Mouse (Mus musculus) right cerebral cortex, adult 2 months (tissue): Measurements from ENCODE around the gene Aacs.

Experiments
- DNase-seq, 2 experiments: peaks; one replicate each; pipeline ENCODE4 v3.0.0; 2021 to 2022; ENCODE audit warnings: low spot score in 2 of 2

Gene Aacs

DNA sequence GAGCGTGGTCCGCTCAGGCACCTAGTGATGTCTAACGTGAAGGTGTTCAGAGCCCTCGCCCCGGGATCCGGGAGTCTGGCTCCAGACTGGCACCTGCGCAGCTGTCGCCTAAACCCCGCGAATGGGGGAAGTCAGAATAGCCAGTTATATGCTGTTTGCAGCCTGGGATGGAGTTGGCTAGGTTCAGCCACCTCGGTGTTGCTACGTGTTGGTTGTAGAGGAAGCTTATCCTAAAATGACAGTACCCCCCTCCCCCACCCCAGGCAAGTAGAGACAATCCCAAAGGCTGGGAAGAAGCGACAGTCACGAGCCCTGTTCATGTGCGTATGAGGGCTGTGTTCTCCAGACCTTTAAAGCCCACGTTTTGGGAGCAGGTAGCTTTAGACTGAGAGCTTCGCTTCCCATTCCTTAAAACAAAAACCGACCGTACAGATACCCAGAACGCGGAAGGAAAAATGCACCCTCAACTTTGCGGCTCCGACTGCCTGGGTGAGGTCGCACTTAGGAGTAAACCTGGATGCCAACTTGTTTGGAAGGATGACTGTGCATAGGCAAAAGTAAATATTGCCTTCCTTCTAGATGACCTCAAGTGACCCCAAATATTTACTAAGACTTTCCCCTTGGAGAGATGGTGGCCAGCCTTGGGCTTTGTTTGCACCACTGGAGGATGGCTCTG is 57.7 kb downstream of the Aacs start:
- DNase-seq, result peak; percentile 63 to 73

- DNase-seq, result peak in 1 of 2 experiments; percentile 57
Measured at GRCm38 (mm10) chr5:125534168-125534610, 58.6 kb downstream of the Aacs start.

DNA sequence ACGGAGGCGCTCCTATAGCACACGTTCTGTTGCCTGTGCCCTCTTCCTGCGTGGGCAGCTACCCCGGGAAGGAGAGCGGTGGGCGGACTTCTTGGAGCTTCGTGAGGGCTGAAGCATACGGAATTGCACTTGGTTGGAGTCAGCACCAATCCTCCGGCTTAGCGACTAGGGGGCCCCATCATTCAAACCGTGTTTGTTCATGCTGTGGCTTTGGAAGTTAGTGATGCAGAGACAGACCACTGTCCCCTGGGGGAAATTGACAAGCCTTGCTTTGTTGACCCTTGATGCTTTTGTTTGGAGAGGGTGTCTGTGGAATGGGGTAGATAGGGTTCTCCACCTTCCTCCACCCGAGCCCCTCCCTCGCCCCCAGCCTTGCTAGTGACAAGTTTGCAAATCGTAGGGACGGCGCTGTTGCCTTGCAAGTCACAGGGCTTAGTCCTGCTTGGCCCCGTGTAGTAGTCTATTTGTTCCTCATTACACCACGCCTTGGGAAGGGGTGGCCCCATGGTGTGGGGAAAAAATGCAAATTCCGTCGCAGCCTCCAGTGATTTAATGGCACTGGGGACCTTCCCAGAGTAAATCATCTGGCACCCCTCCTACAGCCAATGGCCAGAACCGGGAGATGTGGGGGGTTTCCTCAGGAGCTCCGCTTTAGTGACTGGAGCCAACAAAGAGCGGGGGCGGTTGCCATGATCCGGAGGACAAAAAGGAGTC is 59.2 kb downstream of the Aacs start:
- DNase-seq, result peak; percentile 83 to 85

GRCm38 (mm10) chr5:125545090-125545489 is 69.5 kb downstream of the Aacs start:
- DNase-seq, result no peak

- no peak for DNase-seq
Measured at GRCm38 (mm10) chr5:125546293-125546692, 70.7 kb downstream of the Aacs start.

DNA sequence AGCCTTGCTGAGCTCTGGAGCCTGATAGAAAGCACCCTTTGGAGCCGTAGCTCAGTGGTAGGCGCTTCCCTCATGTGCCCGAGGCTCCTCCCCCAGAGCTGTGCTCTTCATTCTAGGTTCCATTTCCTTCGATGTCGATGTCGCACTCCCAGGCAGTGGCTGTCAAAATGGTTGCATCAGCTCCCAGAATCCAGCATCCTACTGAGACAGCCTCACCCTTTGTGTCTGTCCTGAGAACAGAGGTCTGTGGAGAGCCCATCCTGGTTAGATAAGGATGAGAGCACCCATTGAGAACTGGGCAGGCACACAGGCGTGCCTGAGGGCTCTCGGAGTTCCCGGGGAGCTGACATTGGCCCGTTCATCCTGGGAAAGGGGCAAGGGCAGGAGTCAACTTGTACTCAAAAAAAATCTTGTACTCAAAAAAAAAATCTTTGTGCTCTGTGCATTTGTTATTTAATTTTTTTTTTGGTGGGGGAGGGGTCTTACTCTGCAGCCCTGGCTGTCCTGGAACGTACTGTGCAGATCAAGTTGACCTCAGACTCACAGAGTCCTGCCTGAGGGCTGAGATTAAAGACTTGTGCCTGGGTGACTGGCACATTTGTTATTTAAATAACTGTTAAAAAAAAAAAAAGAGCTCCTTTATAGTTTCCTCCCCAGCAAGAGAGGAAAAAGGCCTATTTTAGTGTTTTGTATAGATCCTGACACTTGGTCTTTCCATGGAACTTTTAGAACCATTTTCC is 74.3 kb downstream of the Aacs start:
- DNase-seq, result no peak

DNA sequence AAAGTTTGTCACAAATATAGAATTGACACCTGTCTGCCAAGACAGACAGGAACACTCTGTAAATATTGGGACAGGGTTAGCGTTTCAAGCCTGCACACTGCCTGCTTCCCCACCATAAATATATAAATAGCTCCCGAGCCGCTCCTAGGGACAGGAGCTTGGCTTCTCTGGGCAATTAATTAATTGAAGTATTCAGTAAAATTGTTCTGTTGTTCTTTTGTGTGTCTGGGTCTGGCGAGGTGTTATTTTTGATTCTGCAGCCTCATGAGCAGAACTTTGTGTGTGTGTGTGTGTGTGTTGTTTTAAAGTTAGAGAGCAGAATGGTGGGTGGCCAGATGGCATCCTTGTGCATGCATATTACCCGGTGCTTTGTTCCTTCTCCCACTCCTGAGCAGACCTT is 80.1 kb downstream of the Aacs start:
- no peak for DNase-seq

DNA sequence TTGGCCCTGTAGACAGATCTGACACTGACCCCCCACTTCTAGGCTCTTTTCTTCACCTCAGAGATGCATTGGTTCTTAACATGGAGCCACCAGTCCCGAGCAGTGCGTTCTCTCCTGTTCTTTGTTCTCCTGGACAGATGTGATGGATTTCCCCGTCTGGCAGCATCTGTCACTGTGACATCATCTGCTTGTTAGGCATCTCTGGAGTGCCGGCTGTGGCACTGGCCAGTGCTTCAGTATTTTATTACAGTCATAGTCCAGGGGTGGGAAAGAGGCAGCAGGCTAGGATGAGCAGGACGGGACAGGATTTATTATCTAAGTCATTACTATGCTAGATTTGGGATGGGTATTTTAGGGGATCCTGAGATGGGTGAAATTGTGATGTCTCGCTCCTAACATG is 87.9 kb downstream of the Aacs start:
- no peak for DNase-seq

DNA sequence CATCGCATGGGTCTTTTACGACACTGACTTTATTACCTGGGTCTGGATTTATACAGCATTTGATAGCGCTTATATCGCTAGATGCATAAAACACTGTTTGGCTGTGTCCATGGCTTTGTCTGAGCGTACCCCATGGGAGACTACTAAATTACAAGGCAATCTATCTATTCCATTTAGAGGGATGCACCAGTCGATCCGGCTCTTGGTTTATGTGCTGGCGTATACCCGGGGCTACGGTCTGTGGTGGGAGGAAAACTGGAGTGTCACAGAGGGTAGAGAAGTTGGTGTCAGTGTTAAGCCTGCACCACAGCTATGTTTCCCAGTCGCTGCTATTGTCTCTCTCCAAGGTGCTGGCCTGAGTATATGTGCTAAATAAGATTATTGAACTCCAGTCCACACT is 90.1 kb downstream of the Aacs start:
- no peak for DNase-seq
